Mouse (Mus musculus): ENCODE measurements around the gene Cog6. TPM values are rescaled to one million over a fixed set of nuclear protein-coding genes. Genes with fewer than 3 reads are reported as not detected.

Cog6 gene
- total RNA-seq, 2 experiments from 2014 or later, result 42.1 to 45.1 TPM

- DNase-seq, result no peak
- TF ChIP-seq CTCF (IDR thresholded peaks at IDR 0.05), result no peak
- intact Hi-C loops (cut with DNase I), result no loop called here
- H3K27ac ChIP-seq, result peak overlapping the region; percentile 40
- H3K4me3 ChIP-seq, result peak overlapping the region; percentile 85
Measured at GRCm38 (mm10) chr3:53043206-53043780, 26.3 kb upstream of the Cog6 start.

GRCm38 (mm10) chr3:53042240-53042567 is 25.2 kb upstream of the Cog6 start:
- H3K4me3 ChIP-seq, result peak overlapping the region; percentile 85
- DNase-seq, result no peak
- TF ChIP-seq CTCF (IDR thresholded peaks at IDR 0.05), result no peak
- intact Hi-C loops (cut with DNase I), result no loop called here
- H3K27ac ChIP-seq, result peak overlapping the region; percentile 88

- intact Hi-C loops (cut with DNase I), result no loop called here
- peak; percentile 85 for DNase-seq
- H3K4me3 ChIP-seq, result peak within 1 kb of the TSS; percentile 85
- peak; percentile 26; the same call in 1 of the 2 replicates for TF ChIP-seq CTCF (IDR thresholded peaks at IDR 0.05)
- peak within 1 kb of the TSS; percentile 88 for H3K27ac ChIP-seq
Measured at GRCm38 (mm10) chr3:53041411-53042239, 24.6 kb upstream of the Cog6 start, which contains the start of gene Lhfp. Gene Lhfp, plus strand, starts transcription at chr3:53041528.

DNA sequence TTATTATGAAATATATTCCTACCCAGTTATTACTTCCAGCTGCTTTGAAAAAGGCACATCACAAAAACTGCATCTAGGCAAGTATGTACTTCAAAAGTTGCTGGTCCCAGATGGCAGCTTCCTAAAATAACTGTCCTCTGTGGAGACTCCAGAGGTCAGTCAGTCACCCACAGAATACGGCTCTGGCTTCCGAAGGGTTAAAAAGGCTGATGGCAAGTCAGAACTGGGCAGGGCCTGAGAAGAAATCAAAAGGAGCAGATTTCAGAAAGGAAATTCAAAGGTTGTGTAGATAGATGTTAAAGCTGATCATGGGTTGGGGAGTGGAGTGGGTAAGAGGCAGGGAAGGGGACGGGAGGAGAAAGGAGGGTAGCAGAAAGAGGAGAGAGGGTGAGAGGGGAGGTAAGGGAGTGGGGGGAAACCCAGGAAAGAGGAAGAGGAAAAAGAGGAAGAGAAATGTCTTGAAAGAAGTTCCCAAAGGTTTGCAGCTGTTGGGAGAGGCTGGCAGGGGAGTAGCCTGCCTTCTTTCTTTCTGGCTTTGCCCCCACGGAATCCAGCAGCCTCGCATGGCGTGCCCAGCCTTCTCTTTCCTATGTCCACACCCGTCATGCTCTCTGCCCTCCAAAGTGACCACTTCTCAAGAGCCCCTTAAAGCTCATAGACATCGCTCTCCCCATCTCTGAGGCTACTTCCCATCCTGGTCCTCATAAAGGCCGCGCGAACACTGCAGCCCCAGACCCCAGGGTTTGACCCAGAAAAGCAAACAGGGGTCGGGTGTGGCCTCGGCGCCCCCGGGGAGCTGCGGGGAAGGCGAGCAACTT is 23.8 kb upstream of the Cog6 start:
- TF ChIP-seq CTCF (IDR thresholded peaks at IDR 0.05), result no peak
- intact Hi-C loops (cut with DNase I), result no loop called here
- no peak for DNase-seq
- H3K27ac ChIP-seq, result peak overlapping the region; percentile 88
- peak overlapping the region; percentile 85 for H3K4me3 ChIP-seq

DNA sequence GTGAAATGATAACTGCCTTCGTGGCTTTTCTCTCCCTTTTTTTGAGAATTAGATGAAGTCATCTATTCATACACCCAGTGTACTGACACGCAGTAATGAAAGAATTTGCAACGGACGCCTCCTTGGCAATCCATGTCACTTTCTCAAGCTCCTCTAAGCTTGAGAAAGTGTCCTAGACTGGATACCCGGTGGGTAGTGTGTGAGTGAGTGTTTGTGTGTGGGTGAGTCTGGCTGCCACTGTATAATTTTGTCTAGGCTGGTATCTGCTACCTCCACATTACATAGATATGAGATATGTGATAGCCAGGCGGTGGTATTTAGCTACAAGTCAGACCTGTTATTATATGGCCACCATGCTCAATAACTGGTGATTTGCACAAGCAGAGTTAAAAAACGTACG is 22.7 kb upstream of the Cog6 start:
- Histone ChIP-seq H3K27ac (no peak overlapping the region), H3K4me3 (no peak overlapping the region)
- no peak for TF ChIP-seq CTCF (IDR thresholded peaks at IDR 0.05)
- intact Hi-C loops (cut with DNase I), result no loop called here
- DNase-seq, result no peak

DNA sequence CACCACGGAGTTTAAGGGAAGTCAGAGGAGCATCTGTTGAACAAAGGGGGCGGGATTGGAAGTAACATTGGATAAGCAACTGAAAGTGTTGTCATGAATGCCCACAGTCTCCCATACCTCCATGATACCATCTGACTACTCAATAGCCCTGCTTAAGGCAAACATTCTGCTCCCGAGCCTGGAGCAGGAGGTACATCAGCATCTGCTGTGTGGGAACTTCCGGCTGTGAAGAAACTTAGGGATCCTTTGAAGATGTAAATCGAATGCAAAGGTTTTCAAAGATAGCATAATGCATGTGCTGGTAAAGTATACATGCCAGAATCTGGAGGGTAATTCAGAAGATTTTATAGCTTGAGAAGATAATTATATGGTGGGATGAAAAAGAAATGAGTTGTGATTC is 21.9 kb upstream of the Cog6 start:
- DNase-seq, result no peak
- intact Hi-C loops (cut with DNase I), result no loop called here
- Histone ChIP-seq H3K4me3 (no peak overlapping the region), H3K27ac (no peak overlapping the region)
- TF ChIP-seq CTCF (IDR thresholded peaks at IDR 0.05), result no peak

DNA sequence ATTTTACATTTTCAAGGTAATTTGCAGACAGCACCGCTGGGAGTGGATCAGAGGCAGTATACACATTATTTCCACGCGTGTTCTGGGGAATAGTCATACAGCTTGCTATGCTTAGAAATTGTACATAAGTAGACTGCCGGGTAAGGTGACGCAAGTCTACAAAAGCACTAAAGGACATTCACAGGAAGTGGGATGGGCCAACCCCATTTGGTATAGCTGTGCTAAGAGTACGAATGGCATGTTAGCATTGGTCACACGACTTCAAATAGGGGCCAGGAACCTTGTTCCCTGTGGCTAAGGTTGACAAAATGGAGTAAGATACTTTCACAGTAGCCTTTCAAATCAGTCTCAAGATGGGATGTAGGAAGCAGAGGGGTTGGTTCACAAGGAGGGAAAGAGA is 19.9 kb upstream of the Cog6 start:
- Histone ChIP-seq H3K27ac (no peak overlapping the region), H3K4me3 (no peak overlapping the region)
- intact Hi-C loops (cut with DNase I), result no loop called here
- no peak for TF ChIP-seq CTCF (IDR thresholded peaks at IDR 0.05)
- DNase-seq, result no peak

DNA sequence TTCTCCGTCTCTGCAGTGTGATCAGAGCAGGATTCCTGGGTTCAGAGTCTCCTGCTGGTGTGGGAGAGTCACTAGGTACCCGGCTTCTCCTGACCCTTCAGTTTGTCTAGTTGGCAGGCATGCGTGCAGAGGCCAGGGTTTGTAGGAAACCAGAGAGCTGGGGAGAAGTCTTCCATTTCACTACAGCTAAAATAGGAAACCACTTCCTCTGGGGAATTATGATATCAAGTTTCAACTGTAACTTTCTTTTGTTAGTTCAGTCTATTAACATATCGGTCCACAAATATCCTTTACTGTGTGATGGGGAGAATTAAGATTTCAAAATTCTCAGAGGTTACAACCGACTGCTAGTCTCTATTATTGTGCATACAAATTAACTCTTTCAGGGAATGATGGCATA is 19.0 kb upstream of the Cog6 start:
- peak; percentile 34 for DNase-seq
- Histone ChIP-seq H3K4me3 (no peak overlapping the region), H3K27ac (no peak overlapping the region)
- no peak for TF ChIP-seq CTCF (IDR thresholded peaks at IDR 0.05)
- intact Hi-C loops (cut with DNase I), result no loop called here

- H3K27ac ChIP-seq, result no peak overlapping the region
- H3K4me3 ChIP-seq, result no peak overlapping the region
- peak; percentile 67 for TF ChIP-seq CTCF (IDR thresholded peaks at IDR 0.05)
- DNase-seq, result no peak
- intact Hi-C loops (cut with DNase I), result no loop called here
Measured at GRCm38 (mm10) chr3:53033448-53033847, 16.4 kb upstream of the Cog6 start.

- TF ChIP-seq CTCF (IDR thresholded peaks at IDR 0.05), result no peak
- no peak overlapping the region for H3K4me3 ChIP-seq
- intact Hi-C loops (cut with DNase I), result no loop called here
- DNase-seq, result no peak
- no peak overlapping the region for H3K27ac ChIP-seq
Measured at GRCm38 (mm10) chr3:53032432-53032831, 15.4 kb upstream of the Cog6 start.

- TF ChIP-seq CTCF (IDR thresholded peaks at IDR 0.05), result no peak
- intact Hi-C loops (cut with DNase I), result no loop called here
- no peak for DNase-seq
- H3K4me3 ChIP-seq, result no peak overlapping the region
- H3K27ac ChIP-seq, result no peak overlapping the region
Measured at GRCm38 (mm10) chr3:53031586-53031985, 14.5 kb upstream of the Cog6 start.

GRCm38 (mm10) chr3:53029046-53029445 is 12.0 kb upstream of the Cog6 start:
- H3K4me3 ChIP-seq, result no peak overlapping the region
- DNase-seq, result peak; percentile 81
- no peak overlapping the region for H3K27ac ChIP-seq
- TF ChIP-seq CTCF (IDR thresholded peaks at IDR 0.05), result peak; percentile 88
- intact Hi-C loops (cut with DNase I), result loop anchor here (1.0 to 5.0 kb wide), 4 partner anchors 218 to 463 kb away; no protein-coding TSS in a partner anchor

- H3K27ac ChIP-seq, result no peak overlapping the region
- no peak for DNase-seq
- TF ChIP-seq CTCF (IDR thresholded peaks at IDR 0.05), result no peak
- intact Hi-C loops (cut with DNase I), result loop anchor here (5.0 kb wide), 1 partner anchor 465 kb away; no protein-coding TSS in a partner anchor
- no peak overlapping the region for H3K4me3 ChIP-seq
Measured at GRCm38 (mm10) chr3:53027333-53027732, 10.3 kb upstream of the Cog6 start.

Data from gastrocnemius, adult 2 months (tissue).